Mouse (Mus musculus) olfactory bulb, adult 2 months (tissue): ENCODE results near the gene Tmem50a.

ENCODE experiments used
- CTCF ChIP-seq: fragments of 200-500 bp; IDR thresholded peaks from 2 replicates; pipeline ENCODE4 v1.5.1; 2012; ENCODE audit warnings: low read depth, mild to moderate bottlenecking, low read length, moderate library complexity; ENCODE audit not compliant: insufficient read depth
- POLR2A ChIP-seq: fragments of 200-500 bp; IDR thresholded peaks from 2 replicates; pipeline ENCODE4 v1.6.1; 2012; ENCODE audit warnings: mild to moderate bottlenecking, low read depth, low read length, moderate library complexity; ENCODE audit not compliant: insufficient read depth

DNA sequence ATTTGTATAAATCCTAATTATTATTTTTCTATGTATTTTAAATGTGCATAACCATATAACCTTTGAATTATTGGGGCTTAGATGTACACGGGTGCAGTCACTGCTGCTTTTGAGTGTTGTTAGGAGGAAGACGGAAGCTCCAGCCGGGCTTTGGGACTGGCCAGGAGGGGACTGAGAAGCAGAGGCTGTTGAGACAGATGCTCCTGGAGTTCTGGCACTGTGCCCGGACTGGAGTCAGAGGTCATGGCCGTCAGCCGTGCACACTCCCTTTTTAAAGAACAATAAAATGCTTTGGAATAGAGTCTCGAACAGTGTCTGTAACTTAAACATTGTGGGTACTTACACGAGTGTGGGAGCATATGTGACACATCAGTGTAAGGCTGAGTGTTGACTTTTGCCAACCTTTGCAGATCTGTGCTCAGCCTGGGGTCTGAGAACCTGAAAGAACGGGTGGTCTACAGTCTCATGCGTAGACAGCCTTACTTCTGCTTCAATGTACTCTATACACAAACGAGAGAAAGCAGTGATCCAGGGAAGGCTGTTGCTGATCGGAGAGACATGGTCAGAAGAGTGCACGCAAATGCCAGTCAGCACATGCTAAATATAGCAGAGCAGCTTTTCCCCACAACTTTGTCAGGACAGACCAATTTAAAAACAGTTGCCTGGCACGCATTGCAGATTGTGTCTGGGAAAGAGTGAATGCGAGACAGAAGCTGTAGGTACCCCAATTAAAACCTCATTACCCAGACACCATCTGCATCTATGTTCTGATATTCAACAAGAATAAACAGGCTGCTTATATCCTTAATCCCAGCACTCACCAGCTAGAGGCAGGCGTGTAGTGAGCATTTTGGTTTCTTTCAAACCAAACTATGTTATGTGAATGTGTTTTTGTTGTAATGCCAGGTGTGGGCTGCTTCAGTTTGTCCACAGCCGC is 22.7 kb upstream of the Tmem50a start:
- TF ChIP-seq CTCF = no peak
- no peak for TF ChIP-seq POLR2A
